Mouse (Mus musculus) forebrain, embryonic 12.5 days (tissue): ENCODE measurements at regions not wholly inside any gene's neighbourhood (a gene's known extent, or its start where the extent isn't known, plus 50 kb on each side); places are given as distances from the start of the nearest gene placed in this dataset.

ENCODE experiments used
- ATAC-seq: fragments of 200-750 bp; cut with Nextera tagmentation; 2 replicates; pipeline ENCODE4 v1.8.0; 2017; ENCODE audit warnings: moderate TSS enrichment; ENCODE audit not compliant: low FRiP score
- H3K27ac ChIP-seq: fragments of 300-500 bp; sonication (generic); 2 replicates; pipeline ENCODE4 v1.5.1; 2016; ENCODE audit warnings: mild to moderate bottlenecking
- H3K27me3 ChIP-seq: fragments of 300-500 bp; sonication (generic); 2 replicates; pipeline ENCODE4 v1.6.1; 2016; ENCODE audit warnings: mild to moderate bottlenecking
- H3K36me3 ChIP-seq: fragments of 300-500 bp; sonication (generic); replicated peaks from 2 replicates; pipeline ENCODE4 v1.6.1; 2016; ENCODE audit warnings: mild to moderate bottlenecking
- H3K4me1 ChIP-seq: fragments of 300-500 bp; sonication (generic); 2 replicates; pipeline ENCODE4 v1.6.1; 2016
- H3K4me2 ChIP-seq: fragments of 300-500 bp; sonication (generic); 2 replicates; pipeline ENCODE4 v1.6.1; 2016; ENCODE audit warnings: mild to moderate bottlenecking, moderate library complexity
- H3K4me3 ChIP-seq: fragments of 300-500 bp; sonication (generic); replicated peaks from 2 replicates; pipeline ENCODE4 v1.5.1; 2016; ENCODE audit warnings: mild to moderate bottlenecking
- H3K9ac ChIP-seq: fragments of 300-500 bp; sonication (generic); 2 replicates; pipeline ENCODE4 v1.6.1; 2016; ENCODE audit warnings: mild to moderate bottlenecking
- H3K9me3 ChIP-seq: fragments of 300-500 bp; sonication (generic); 2 replicates; pipeline ENCODE4 v1.6.1; 2016
- WGBS: fragments of 180-500 bp; shearing (Covaris S2); methylation state at CpG from one replicate; pipeline ENCODE4 v1.1.7; 2016; 5-methylcytosine and 5-hydroxymethylcytosine counted together

GRCm38 (mm10) chr12:112339481-112340179 lies 149.6 kb upstream of the A530016L24Rik start:
- Histone ChIP-seq H3K9ac (no peak overlapping the region), H3K27me3 (0 out of 2 replicates have a peak, but pooled peaks cover 4% of the 10 kb centered on the region), H3K4me3 (no peak overlapping the region), H3K27ac (0 out of 2 replicates have a peak overlapping the region, but pooled peaks have one; percentile 36), H3K9me3 (no peaks in the 10 kb centered on the region), H3K4me2 (no peak overlapping the region), H3K36me3 (no peaks in the 10 kb centered on the region), H3K4me1 (peaks cover 56% of the 10 kb centered on the region)
- 71% methylated on average over 11 of the region's 11 CpGs for WGBS
- ATAC-seq: no peak

DNA sequence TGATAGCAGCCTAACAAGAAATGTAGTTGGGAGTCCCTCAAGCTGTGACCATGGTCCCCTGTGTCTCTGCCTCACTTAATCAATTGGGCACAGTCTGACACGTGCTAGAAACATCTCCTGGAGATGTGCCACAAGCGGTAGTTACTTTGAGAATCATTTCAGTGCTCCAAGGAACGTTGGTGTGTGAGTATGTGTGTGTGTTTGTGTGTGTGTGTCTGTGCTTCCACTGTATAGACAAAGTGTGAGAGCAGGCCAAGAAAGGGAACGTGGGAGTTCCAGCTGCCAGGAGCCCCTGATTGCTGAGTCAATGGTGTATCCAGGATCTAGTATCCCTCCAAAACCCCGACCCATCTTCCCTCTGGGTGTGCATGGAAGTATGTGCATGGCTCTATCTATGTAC lies 149.0 kb upstream of the A530016L24Rik start:
- H3K36me3 ChIP-seq: no peaks in the 10 kb centered on the region
- WGBS: 76% methylated on average over 5 of the region's 5 CpGs
- no peak overlapping the region for H3K4me3 ChIP-seq
- no peaks in the 10 kb centered on the region for H3K9me3 ChIP-seq
- no peak overlapping the region for H3K9ac ChIP-seq
- ATAC-seq: no peak
- peaks cover 49% of the 10 kb centered on the region for H3K4me1 ChIP-seq
- no peak overlapping the region for H3K4me2 ChIP-seq
- H3K27me3 ChIP-seq: 0 out of 2 replicates have a peak, but pooled peaks cover 4% of the 10 kb centered on the region
- H3K27ac ChIP-seq: no peak overlapping the region

GRCm38 (mm10) chr12:112341726-112342469 lies 147.3 kb upstream of the A530016L24Rik start:
- Histone ChIP-seq H3K27me3 (0 out of 2 replicates have a peak, but pooled peaks cover 4% of the 10 kb centered on the region), H3K27ac (no peak overlapping the region), H3K4me3 (no peak overlapping the region), H3K9me3 (no peaks in the 10 kb centered on the region), H3K4me1 (peaks cover 33% of the 10 kb centered on the region), H3K9ac (no peak overlapping the region), H3K4me2 (no peak overlapping the region), H3K36me3 (no peaks in the 10 kb centered on the region)
- WGBS: 85% methylated on average over 8 of the region's 8 CpGs
- ATAC-seq: no peak

DNA sequence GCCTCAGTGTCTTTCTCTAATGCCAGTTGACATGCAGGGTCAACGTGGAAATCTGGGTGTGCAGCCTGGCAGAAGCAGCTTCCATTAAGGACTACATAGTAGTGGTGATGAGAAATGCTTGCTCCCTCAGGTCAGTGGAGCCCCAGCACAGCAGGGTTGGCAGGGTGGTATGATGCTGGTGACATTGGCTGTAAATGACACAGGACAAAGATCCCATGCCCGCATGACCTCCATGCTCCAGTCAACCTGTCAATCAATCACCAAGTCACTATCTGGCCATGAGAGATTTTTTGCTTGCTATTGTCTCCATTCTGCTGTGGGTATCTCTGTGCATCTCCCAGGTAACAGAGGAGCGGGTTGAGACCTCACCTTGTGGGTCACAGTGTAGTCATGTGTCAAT lies 146.2 kb upstream of the A530016L24Rik start:
- WGBS: 95% methylated on average over 3 of the region's 3 CpGs
- no peak for ATAC-seq

GRCm38 (mm10) chr12:112344285-112344684 lies 145.0 kb upstream of the A530016L24Rik start:
- Histone ChIP-seq H3K4me3 (no peak overlapping the region), H3K4me1 (peaks cover 16% of the 10 kb centered on the region), H3K9ac (no peak overlapping the region), H3K9me3 (0 out of 2 replicates have a peak, but pooled peaks cover 3% of the 10 kb centered on the region), H3K27ac (no peak overlapping the region), H3K36me3 (no peaks in the 10 kb centered on the region), H3K27me3 (0 out of 2 replicates have a peak, but pooled peaks cover 1% of the 10 kb centered on the region), H3K4me2 (no peak overlapping the region)
- no peak for ATAC-seq
- 80% methylated on average over 10 of the region's 10 CpGs for WGBS

More for the DNA sequence above, 146.2 kb upstream of the A530016L24Rik start:
- H3K27ac ChIP-seq: no peak overlapping the region
- H3K4me3 ChIP-seq: no peak overlapping the region
- 0 out of 2 replicates have a peak, but pooled peaks cover 4% of the 10 kb centered on the region for H3K27me3 ChIP-seq
- no peak overlapping the region for H3K4me2 ChIP-seq
- no peak overlapping the region for H3K9ac ChIP-seq
- peaks cover 21% of the 10 kb centered on the region for H3K4me1 ChIP-seq
- H3K36me3 ChIP-seq: no peaks in the 10 kb centered on the region
- no peaks in the 10 kb centered on the region for H3K9me3 ChIP-seq

- WGBS: 86% methylated on average over 5 of the region's 5 CpGs
- H3K36me3 ChIP-seq: no peaks in the 10 kb centered on the region
- no peak overlapping the region for H3K27ac ChIP-seq
- no peaks in the 10 kb centered on the region; the same call in 1 of the 2 replicates for H3K27me3 ChIP-seq
- no peak overlapping the region for H3K4me2 ChIP-seq
- H3K4me1 ChIP-seq: peaks cover 22% of the 10 kb centered on the region
- H3K4me3 ChIP-seq: no peak overlapping the region
- 0 out of 2 replicates have a peak, but pooled peaks cover 3% of the 10 kb centered on the region for H3K9me3 ChIP-seq
- ATAC-seq: no peak
- H3K9ac ChIP-seq: no peak overlapping the region
These were observed 143.5 kb upstream of the A530016L24Rik start for GRCm38 (mm10) chr12:112345797-112346196.

DNA sequence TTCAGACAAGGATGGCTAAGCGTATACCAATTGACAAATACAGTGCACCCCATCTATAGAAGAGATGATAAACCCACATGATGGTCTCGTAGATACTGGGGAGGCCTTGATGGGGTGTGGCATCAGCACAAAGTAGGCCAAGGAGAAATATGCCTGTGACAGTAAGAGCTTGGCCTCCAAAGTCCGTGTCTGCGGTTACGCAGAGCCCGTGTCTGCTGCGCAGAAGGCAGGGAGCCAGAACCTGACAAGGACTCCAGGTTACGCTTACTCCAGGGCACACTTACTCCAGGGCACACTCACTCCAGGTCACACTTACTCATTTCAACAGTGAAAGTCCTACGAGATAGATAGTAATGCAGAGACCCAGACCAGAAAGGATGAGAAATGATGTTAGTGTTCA lies 141.1 kb upstream of the A530016L24Rik start:
- H3K4me3 ChIP-seq: no peak overlapping the region
- H3K27ac ChIP-seq: no peak overlapping the region
- no peaks in the 10 kb centered on the region; the same call in 1 of the 2 replicates for H3K27me3 ChIP-seq
- no peak for ATAC-seq
- H3K36me3 ChIP-seq: no peaks in the 10 kb centered on the region
- 94% methylated on average over 9 of the region's 9 CpGs for WGBS
- peaks cover 25% of the 10 kb centered on the region for H3K4me1 ChIP-seq
- no peak overlapping the region for H3K9ac ChIP-seq
- H3K9me3 ChIP-seq: 0 out of 2 replicates have a peak, but pooled peaks cover 3% of the 10 kb centered on the region
- H3K4me2 ChIP-seq: no peak overlapping the region

- 59% methylated on average over 17 of the region's 17 CpGs for WGBS
- H3K4me2 ChIP-seq: no peak overlapping the region
- no peaks in the 10 kb centered on the region for H3K36me3 ChIP-seq
- H3K4me1 ChIP-seq: peaks cover 17% of the 10 kb centered on the region
- no peaks in the 10 kb centered on the region; the same call in 1 of the 2 replicates for H3K27me3 ChIP-seq
- no peak overlapping the region for H3K4me3 ChIP-seq
- peak overlapping the region; percentile 67 for H3K27ac ChIP-seq
- no peak for ATAC-seq
- no peak overlapping the region for H3K9ac ChIP-seq
- H3K9me3 ChIP-seq: 0 out of 2 replicates have a peak, but pooled peaks cover 3% of the 10 kb centered on the region
These were observed 139.5 kb upstream of the A530016L24Rik start for GRCm38 (mm10) chr12:112349676-112350318.

DNA sequence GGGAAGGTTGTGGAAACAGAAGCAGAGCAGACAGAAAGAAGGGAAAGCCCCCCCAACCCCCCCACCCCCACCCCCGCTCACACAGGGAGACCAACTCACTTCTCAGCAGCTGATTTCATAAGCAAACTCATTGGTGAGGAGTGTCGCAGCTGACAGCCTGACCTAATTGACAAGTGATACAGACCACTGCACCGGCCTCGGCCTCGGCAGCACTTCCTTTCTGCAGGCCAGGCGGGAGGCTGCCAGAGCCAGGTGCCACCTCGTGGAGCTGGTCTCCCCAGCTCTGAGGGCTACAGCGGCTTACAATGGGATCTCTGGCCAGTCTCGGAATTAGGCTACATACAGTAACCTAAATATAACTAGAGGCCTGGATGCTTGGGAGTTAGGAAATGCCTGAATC lies 138.5 kb upstream of the A530016L24Rik start:
- H3K27ac ChIP-seq: no peak overlapping the region
- 0 out of 2 replicates have a peak, but pooled peaks cover 3% of the 10 kb centered on the region for H3K9me3 ChIP-seq
- ATAC-seq: no peak
- H3K9ac ChIP-seq: no peak overlapping the region
- no peaks in the 10 kb centered on the region for H3K36me3 ChIP-seq
- H3K27me3 ChIP-seq: no peaks in the 10 kb centered on the region; the same call in 1 of the 2 replicates
- H3K4me1 ChIP-seq: peaks cover 17% of the 10 kb centered on the region
- WGBS: 29% methylated on average over 9 of the region's 9 CpGs
- no peak overlapping the region for H3K4me3 ChIP-seq
- no peak overlapping the region for H3K4me2 ChIP-seq

GRCm38 (mm10) chr12:112363349-112363748 lies 125.9 kb upstream of the A530016L24Rik start:
- no peak overlapping the region for H3K27ac ChIP-seq
- no peaks in the 10 kb centered on the region for H3K36me3 ChIP-seq
- no peak for ATAC-seq
- H3K4me3 ChIP-seq: no peak overlapping the region
- H3K4me1 ChIP-seq: no peaks in the 10 kb centered on the region
- no peak overlapping the region for H3K4me2 ChIP-seq
- no peak overlapping the region for H3K9ac ChIP-seq
- H3K9me3 ChIP-seq: peaks cover 7% of the 10 kb centered on the region; the same call in 1 of the 2 replicates
- WGBS: 80% methylated on average over 3 of the region's 3 CpGs
- no peaks in the 10 kb centered on the region for H3K27me3 ChIP-seq

GRCm38 (mm10) chr12:112367221-112367620 lies 122.0 kb upstream of the A530016L24Rik start:
- no peak for ATAC-seq
- Histone ChIP-seq H3K4me2 (no peak overlapping the region), H3K4me3 (no peak overlapping the region), H3K4me1 (peaks cover 9% of the 10 kb centered on the region), H3K27ac (no peak overlapping the region), H3K27me3 (no peaks in the 10 kb centered on the region), H3K9ac (no peak overlapping the region), H3K36me3 (no peaks in the 10 kb centered on the region), H3K9me3 (peaks cover 7% of the 10 kb centered on the region; the same call in 1 of the 2 replicates)
- WGBS: 77% methylated on average over 4 of the region's 4 CpGs

GRCm38 (mm10) chr12:112368112-112368511 lies 121.1 kb upstream of the A530016L24Rik start:
- Histone ChIP-seq H3K4me1 (peaks cover 15% of the 10 kb centered on the region), H3K27me3 (no peaks in the 10 kb centered on the region), H3K9ac (no peak overlapping the region), H3K27ac (no peak overlapping the region), H3K4me3 (no peak overlapping the region), H3K36me3 (no peaks in the 10 kb centered on the region), H3K9me3 (peaks cover 7% of the 10 kb centered on the region; the same call in 1 of the 2 replicates), H3K4me2 (no peak overlapping the region)
- WGBS: 88% methylated on average over 6 of the region's 6 CpGs
- ATAC-seq: no peak
